Mouse (Mus musculus) layer of hippocampus, adult 9-10 months (tissue): Measurements from ENCODE around the gene Wiz.

ENCODE experiments used
- DNase-seq: peaks from one replicate; pipeline ENCODE4 v3.0.0; 2022; ENCODE audit warnings: low spot score

Wiz gene

GRCm38 (mm10) chr17:32389101-32389659 lies at the start of gene Wiz:
Wiz (minus strand) TSS chr17:32389439.
- DNase-seq = peak; percentile 84

- no peak for DNase-seq
Observed at GRCm38 (mm10) chr17:32437106-32437505, 47.9 kb upstream of the Wiz start.

GRCm38 (mm10) chr17:32435151-32435550 lies 45.9 kb upstream of the Wiz start:
- DNase-seq = no peak

GRCm38 (mm10) chr17:32434324-32434723 lies 45.1 kb upstream of the Wiz start:
- DNase-seq = no peak

GRCm38 (mm10) chr17:32431972-32432371 lies 42.7 kb upstream of the Wiz start:
- peak; percentile 0 for DNase-seq

- DNase-seq = no peak
Observed at GRCm38 (mm10) chr17:32426610-32427009, 37.4 kb upstream of the Wiz start.

- DNase-seq = no peak
Observed at GRCm38 (mm10) chr17:32424034-32424433, 34.8 kb upstream of the Wiz start, which contains the start of gene Pglyrp2. Pglyrp2 (minus strand) TSS chr17:32424167.

- no peak for DNase-seq
Observed at GRCm38 (mm10) chr17:32420781-32421180, 31.5 kb upstream of the Wiz start.

- no peak for DNase-seq
Observed at GRCm38 (mm10) chr17:32419989-32420388, 30.8 kb upstream of the Wiz start.

- DNase-seq = no peak
Observed at GRCm38 (mm10) chr17:32416771-32417170, 27.5 kb upstream of the Wiz start.

- no peak for DNase-seq
Observed at GRCm38 (mm10) chr17:32415417-32416020, 26.3 kb upstream of the Wiz start.

- no peak for DNase-seq
Observed at GRCm38 (mm10) chr17:32411898-32412297, 22.7 kb upstream of the Wiz start.

- DNase-seq = no peak
Observed at GRCm38 (mm10) chr17:32403417-32403816, 14.2 kb upstream of the Wiz start, which contains the start of gene Rasal3. Rasal3 (minus strand) TSS chr17:32403583.

GRCm38 (mm10) chr17:32402779-32403157 lies 13.5 kb upstream of the Wiz start:
- DNase-seq = no peak

- no peak for DNase-seq
Observed at GRCm38 (mm10) chr17:32402011-32402778, 13.0 kb upstream of the Wiz start.

- DNase-seq = no peak
Observed at GRCm38 (mm10) chr17:32396266-32396665, 7.0 kb upstream of the Wiz start.

GRCm38 (mm10) chr17:32393944-32394343 lies 4.7 kb upstream of the Wiz start:
- DNase-seq = no peak

GRCm38 (mm10) chr17:32388370-32389100 lies 704 bp downstream of the Wiz start:
- DNase-seq = no peak

GRCm38 (mm10) chr17:32387986-32388369 lies 1.3 kb downstream of the Wiz start:
- no peak for DNase-seq

GRCm38 (mm10) chr17:32386659-32387432 lies 2.4 kb downstream of the Wiz start:
- DNase-seq = no peak

- no peak for DNase-seq
Observed at GRCm38 (mm10) chr17:32383661-32384060, 5.6 kb downstream of the Wiz start.

- no peak for DNase-seq
Observed at GRCm38 (mm10) chr17:32382576-32382975, 6.7 kb downstream of the Wiz start.
